Mouse (Mus musculus): ENCODE data around the gene Enc1.

- TF ChIP-seq CTCF (IDR thresholded peaks at IDR 0.05; ENCODE audit: low read depth) (no peak), EP300 (IDR thresholded peaks at IDR 0.05; ENCODE audit: low read depth) (no peak)
These were observed 13.1 kb upstream of the Enc1 start for GRCm38 (mm10) chr13:97227795-97228194.

Measured in liver, postnatal 0 days (tissue).